Mouse (Mus musculus): ENCODE results near the gene Traf7. TPM values are rescaled to one million over a fixed set of nuclear protein-coding genes. Genes with fewer than 3 reads are reported as not detected.
A peak's percentile ranks its signal among the peaks of the same experiment; 100 is the strongest.

Traf7 gene
- 10 to 100 TPM; 93.6 to 96.0 TPM for total RNA-seq (2021)
- long read RNA-seq, experiment 1, transcript Traf7-202 (20 exons, 2,504 nt) = minor isoform, 7 of 79 reads
- long read RNA-seq, experiment 1, transcript Traf7-215 (21 exons, 3,003 nt) = major isoform, 17 of 79 reads
- long read RNA-seq, experiment 1, partial matches to known transcripts = 14 of 79 reads
- long read RNA-seq, experiment 1, other reads (novel, unspliced or antisense) = 39 of 79 reads
- long read RNA-seq, experiment 2, transcript Traf7-202 (20 exons, 2,504 nt) = minor isoform, 9 of 86 reads
- long read RNA-seq, experiment 2, transcript Traf7-215 (21 exons, 3,003 nt) = major isoform, 20 of 86 reads
- long read RNA-seq, experiment 2, partial matches to known transcripts = 9 of 86 reads
- long read RNA-seq, experiment 2, other reads (novel, unspliced or antisense) = 46 of 86 reads

- DNase-seq (ENCODE audit: low spot score in 2 of 2) = peak; percentile 87 to 99
Observed at GRCm38 (mm10) chr17:24527723-24528559, at the start of gene Traf7. Gene Traf7, minus strand, starts transcription at chr17:24527938.

- DNase-seq (ENCODE audit: low spot score in 2 of 2) = no peak
Observed at GRCm38 (mm10) chr17:24573811-24574210, 46.1 kb upstream of the Traf7 start.

GRCm38 (mm10) chr17:24572651-24573245 is 45.0 kb upstream of the Traf7 start:
- DNase-seq (ENCODE audit: low spot score in 2 of 2) = no peak

GRCm38 (mm10) chr17:24569837-24570236 is 42.1 kb upstream of the Traf7 start:
- DNase-seq (ENCODE audit: low spot score in 2 of 2) = no peak

GRCm38 (mm10) chr17:24567034-24567779 is 39.5 kb upstream of the Traf7 start:
- no peak for DNase-seq (ENCODE audit: low spot score in 2 of 2)

- DNase-seq (ENCODE audit: low spot score in 2 of 2) = no peak
Observed at GRCm38 (mm10) chr17:24565792-24566191, 38.1 kb upstream of the Traf7 start.

GRCm38 (mm10) chr17:24565092-24565491 is 37.4 kb upstream of the Traf7 start:
- no peak for DNase-seq (ENCODE audit: low spot score in 2 of 2)

GRCm38 (mm10) chr17:24564422-24564821 is 36.7 kb upstream of the Traf7 start:
- no peak for DNase-seq (ENCODE audit: low spot score in 2 of 2)

GRCm38 (mm10) chr17:24563638-24564037 is 35.9 kb upstream of the Traf7 start:
- DNase-seq (ENCODE audit: low spot score in 2 of 2) = no peak

GRCm38 (mm10) chr17:24561592-24561991 is 33.9 kb upstream of the Traf7 start:
- DNase-seq (ENCODE audit: low spot score in 2 of 2) = no peak

GRCm38 (mm10) chr17:24560301-24561028 is 32.7 kb upstream of the Traf7 start:
- DNase-seq (ENCODE audit: low spot score in 2 of 2) = no peak

- no peak for DNase-seq (ENCODE audit: low spot score in 2 of 2)
Observed at GRCm38 (mm10) chr17:24559146-24559545, 31.4 kb upstream of the Traf7 start.

GRCm38 (mm10) chr17:24558600-24559099 is 30.9 kb upstream of the Traf7 start:
- DNase-seq (ENCODE audit: low spot score in 2 of 2) = no peak

GRCm38 (mm10) chr17:24557091-24557490 is 29.4 kb upstream of the Traf7 start:
- no peak for DNase-seq (ENCODE audit: low spot score in 2 of 2)

GRCm38 (mm10) chr17:24551050-24551444 is 23.3 kb upstream of the Traf7 start:
- no peak for DNase-seq (ENCODE audit: low spot score in 2 of 2)

GRCm38 (mm10) chr17:24550416-24551049 is 22.8 kb upstream of the Traf7 start:
- peak; percentile 70 to 72 for DNase-seq (ENCODE audit: low spot score in 2 of 2)

- DNase-seq (ENCODE audit: low spot score in 2 of 2) = peak; percentile 97 to 99
Observed at GRCm38 (mm10) chr17:24549618-24550415, 22.1 kb upstream of the Traf7 start, which contains the start of gene Pkd1. Gene Pkd1, plus strand, starts transcription at chr17:24549834.

- no peak for DNase-seq (ENCODE audit: low spot score in 2 of 2)
Observed at GRCm38 (mm10) chr17:24548921-24549617, 21.3 kb upstream of the Traf7 start.

Measured in layer of hippocampus, postnatal 14 days (tissue).